Mouse (Mus musculus): ENCODE results near the gene Ap1g1.
A peak's percentile ranks its signal among the peaks of the same experiment; 100 is the strongest.
"Not testable (repeated sequence)": the region's sequence is repeated elsewhere in the genome, so short reads cannot be mapped to it uniquely, and the experiment has no call there.

Gene Ap1g1

DNA sequence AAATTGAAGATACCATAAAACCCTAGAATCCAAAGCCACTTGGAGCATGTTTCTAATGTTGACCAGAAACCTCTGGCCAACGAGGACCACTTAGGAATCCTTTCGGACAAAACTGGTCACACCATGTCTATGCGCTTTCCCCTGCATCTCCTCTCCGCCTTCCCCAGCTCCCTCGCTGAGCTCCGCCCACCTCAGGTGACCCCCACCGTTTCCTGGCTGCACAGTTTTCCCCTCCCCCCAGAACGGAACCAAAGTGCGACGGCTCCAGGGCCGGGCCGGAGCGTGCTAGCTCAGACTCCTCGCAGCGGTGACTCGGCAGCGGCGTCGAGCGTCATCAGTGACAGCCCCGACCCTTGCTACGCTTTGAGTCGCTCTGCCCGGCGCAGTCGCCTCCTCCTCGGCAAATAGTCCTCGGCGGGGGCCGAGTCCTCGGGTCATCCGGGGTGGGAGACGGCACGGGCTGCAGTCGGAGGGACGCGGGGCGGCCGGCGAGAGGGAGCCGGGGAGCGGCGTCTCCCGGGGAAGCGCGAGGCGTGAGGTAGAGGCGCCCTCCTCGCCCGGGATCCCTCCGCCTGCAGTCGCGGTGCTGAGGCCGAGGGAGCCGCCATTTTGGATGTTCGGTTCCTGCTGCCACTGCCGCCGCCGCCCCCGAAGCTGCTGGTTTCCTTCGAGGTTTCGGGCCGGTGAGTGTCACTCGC, at the start of gene Ap1g1:
Ap1g1 (plus strand) TSS at position 275 of the 698 bp plus-strand sequence.
- peak; percentile 97 for DNase-seq (ENCODE audit: low spot score)

DNA sequence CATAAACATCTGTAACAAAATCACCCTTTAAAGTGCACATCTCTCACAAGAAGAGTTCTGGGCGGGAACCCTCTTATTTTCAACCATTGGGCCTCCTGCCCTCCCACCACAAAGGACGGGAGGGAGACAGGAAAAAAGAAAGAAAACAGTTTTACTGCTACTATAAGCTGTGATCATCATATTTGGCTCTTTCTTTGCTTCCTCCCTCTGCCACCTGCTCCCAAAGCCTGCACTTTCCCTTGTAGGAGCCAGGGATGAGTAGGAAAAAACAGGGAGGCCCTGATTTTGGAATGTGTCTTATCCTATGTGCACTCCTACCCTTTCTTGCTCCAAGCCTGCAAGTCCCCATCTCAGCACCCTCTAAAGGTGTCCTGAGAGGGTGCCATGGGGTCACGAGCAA, 47.3 kb upstream of the Ap1g1 start:
- no peak for DNase-seq (ENCODE audit: low spot score)

- no peak for DNase-seq (ENCODE audit: low spot score)
Observed at GRCm38 (mm10) chr8:109734018-109734417, 44.3 kb upstream of the Ap1g1 start.

GRCm38 (mm10) chr8:109736819-109737218, 41.5 kb upstream of the Ap1g1 start:
- no peak for DNase-seq (ENCODE audit: low spot score)

GRCm38 (mm10) chr8:109737237-109738048, 40.9 kb upstream of the Ap1g1 start, which contains the start of gene Atxn1l:
Gene Atxn1l, minus strand, starts transcription at chr8:109737739.
- DNase-seq (ENCODE audit: low spot score) = peak; percentile 87

- no peak for DNase-seq (ENCODE audit: low spot score)
Observed at GRCm38 (mm10) chr8:109738049-109738380, 40.3 kb upstream of the Ap1g1 start.

DNA sequence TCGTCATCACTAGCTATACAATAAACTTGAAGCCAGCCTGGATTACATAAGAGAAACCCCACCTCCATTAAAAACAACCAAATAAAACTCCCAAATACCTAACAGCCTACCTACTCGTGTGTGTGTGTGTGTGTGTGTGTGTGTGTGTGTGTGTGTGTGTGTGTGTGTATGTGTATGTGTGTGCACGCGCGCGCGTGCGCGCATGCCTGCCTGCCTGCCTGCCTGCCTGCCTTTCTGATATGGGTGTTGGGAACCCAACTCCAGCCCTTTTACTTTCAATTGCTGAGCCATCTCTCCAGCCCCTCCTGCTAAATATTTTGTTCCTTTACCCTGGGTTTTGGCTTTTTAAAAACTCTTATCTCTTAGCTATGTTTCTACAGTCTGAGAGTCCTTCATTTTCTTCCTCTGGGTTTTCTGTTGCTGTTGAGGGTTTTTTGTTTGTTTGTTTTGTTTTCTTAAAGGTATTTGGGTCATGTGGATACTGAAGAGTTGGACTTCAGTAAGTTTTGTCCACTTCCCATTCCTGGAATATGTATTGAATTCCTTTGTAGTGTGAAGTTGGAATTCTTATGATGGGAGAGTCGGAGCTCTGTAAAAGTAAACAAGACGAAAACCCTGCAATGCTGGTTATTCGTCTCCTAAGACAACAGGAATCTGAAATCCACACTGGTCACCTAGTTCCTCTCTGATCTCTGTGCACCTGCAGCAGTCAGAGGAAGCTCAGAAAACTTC, 30.7 kb upstream of the Ap1g1 start:
- no peak for DNase-seq (ENCODE audit: low spot score)

GRCm38 (mm10) chr8:109750274-109750673, 28.1 kb upstream of the Ap1g1 start:
- no peak for DNase-seq (ENCODE audit: low spot score)

- peak; percentile 59 for DNase-seq (ENCODE audit: low spot score)
Observed at GRCm38 (mm10) chr8:109750699-109751098, 27.7 kb upstream of the Ap1g1 start.

- DNase-seq (ENCODE audit: low spot score) = no peak
Observed at GRCm38 (mm10) chr8:109751731-109752485, 26.4 kb upstream of the Ap1g1 start.

GRCm38 (mm10) chr8:109754696-109755095, 23.7 kb upstream of the Ap1g1 start:
- peak; percentile 18 for DNase-seq (ENCODE audit: low spot score)

- DNase-seq (ENCODE audit: low spot score) = not testable (repeated sequence)
Observed at GRCm38 (mm10) chr8:109755554-109755953, 22.8 kb upstream of the Ap1g1 start.

GRCm38 (mm10) chr8:109756849-109757248, 21.5 kb upstream of the Ap1g1 start:
- no peak for DNase-seq (ENCODE audit: low spot score)

- no peak for DNase-seq (ENCODE audit: low spot score)
Observed at GRCm38 (mm10) chr8:109759426-109759825, 18.9 kb upstream of the Ap1g1 start.

- no peak for DNase-seq (ENCODE audit: low spot score)
Observed at GRCm38 (mm10) chr8:109760221-109760620, 18.1 kb upstream of the Ap1g1 start.

- DNase-seq (ENCODE audit: low spot score) = no peak
Observed at GRCm38 (mm10) chr8:109764031-109764430, 14.3 kb upstream of the Ap1g1 start.

- DNase-seq (ENCODE audit: low spot score) = no peak
Observed at GRCm38 (mm10) chr8:109766081-109766480, 12.3 kb upstream of the Ap1g1 start.

GRCm38 (mm10) chr8:109773154-109773553, 5.2 kb upstream of the Ap1g1 start:
- no peak for DNase-seq (ENCODE audit: low spot score)

GRCm38 (mm10) chr8:109777851-109778250, 503 bp upstream of the Ap1g1 start:
- DNase-seq (ENCODE audit: low spot score) = no peak

- DNase-seq (ENCODE audit: low spot score) = peak; percentile 38
Observed at GRCm38 (mm10) chr8:109778993-109779421, 653 bp downstream of the Ap1g1 start.

DNA sequence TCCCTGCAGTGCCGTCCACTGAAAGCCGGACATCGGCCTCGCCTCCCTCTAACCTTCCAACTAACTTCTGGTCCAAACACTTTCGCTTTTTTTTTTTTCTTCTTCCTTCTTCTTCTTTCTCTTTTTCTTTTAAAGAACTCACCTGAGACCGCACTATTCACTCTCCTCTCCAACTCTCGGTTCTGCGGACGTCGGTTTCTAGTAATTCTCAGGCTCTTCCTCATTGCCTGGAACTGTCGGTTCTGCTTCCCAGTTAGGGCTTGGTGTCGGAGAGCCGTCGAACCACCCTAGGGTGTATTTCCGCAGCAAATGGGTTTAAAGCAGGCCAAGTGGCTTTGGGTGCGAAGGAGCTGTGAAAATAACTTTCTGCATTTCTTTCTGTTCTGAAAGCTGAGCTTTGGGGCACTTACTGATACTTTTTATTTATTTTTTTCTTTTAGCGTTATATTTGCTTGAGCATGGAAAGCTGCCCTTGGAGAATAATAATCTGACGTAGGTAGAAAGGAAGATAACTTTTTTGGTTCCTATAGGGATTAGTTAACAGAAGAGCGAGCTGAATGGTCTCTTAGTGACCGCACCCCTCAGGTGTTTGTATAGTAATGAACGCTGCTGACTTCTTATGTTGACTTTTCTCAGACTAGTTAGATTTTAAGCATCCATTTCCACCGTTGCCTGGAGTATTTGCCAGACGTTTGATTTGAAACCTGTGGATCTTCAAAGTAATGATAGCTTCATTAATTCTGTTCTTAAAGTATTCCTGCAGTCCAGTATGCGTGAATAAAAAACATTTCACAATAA, 1.3 kb downstream of the Ap1g1 start:
- DNase-seq (ENCODE audit: low spot score) = no peak
